Mouse (Mus musculus): ENCODE measurements around the gene Bnipl. TPM values are rescaled to one million over a fixed set of nuclear protein-coding genes. Genes with fewer than 3 reads are reported as not detected.

The Bnipl gene
- total RNA-seq, 1 experiment: 6.7 TPM

DNA sequence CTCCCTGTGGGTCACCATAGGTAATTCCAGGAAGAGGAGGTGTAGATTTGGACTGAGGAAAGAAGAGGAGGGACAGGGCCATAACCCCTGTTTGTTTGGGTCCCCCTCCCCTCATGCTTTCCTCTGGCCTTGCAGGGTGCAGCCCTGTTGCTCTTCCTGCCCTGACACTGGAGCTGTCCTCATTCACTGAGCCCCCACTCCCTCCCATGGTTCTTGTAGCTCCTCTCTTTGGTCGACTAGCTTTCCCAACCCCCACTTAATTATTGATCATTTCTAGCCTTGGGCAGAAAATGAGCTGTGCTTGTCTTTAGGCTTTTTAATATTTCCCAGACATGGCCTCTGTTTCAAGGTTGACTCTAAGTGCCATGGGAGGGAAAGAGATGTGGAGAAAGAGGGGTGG, 33.1 kb upstream of the Bnipl start:
- Histone ChIP-seq H3K9ac (ENCODE audit: insufficient read depth, low read depth, low read length, poor library complexity, severe bottlenecking) (no peak overlapping the region; the same call in 1 of the 2 replicates), H3K9me3 (ENCODE audit: control insufficient read depth, insufficient read depth, low read depth, low read length) (no peaks in the 10 kb centered on the region), H3K4me3 (ENCODE audit: insufficient read depth in 1 of 2, low read depth in 1 of 2, low read length in 2 of 2, poor library complexity in 1 of 2, severe bottlenecking in 1 of 2) (peak overlapping the region; percentile 82 to 94), H3K27ac (ENCODE audit: insufficient read depth, low read depth, low read length, poor library complexity, severe bottlenecking) (no peak overlapping the region), H3K36me3 (ENCODE audit: control insufficient read depth, insufficient read depth, low read length, poor library complexity, severe bottlenecking) (peaks cover 10% of the 10 kb centered on the region), H3K4me1 (ENCODE audit: control insufficient read depth in 2 of 2, insufficient read depth in 2 of 2, low read length in 2 of 2, poor library complexity in 1 of 2) (peaks cover 2 to 7% of the 10 kb centered on the region in 2 experiments; a peak in 3 of 4 replicates)
- in situ Hi-C loops (cut with MboI; ENCODE audit: low sequenced_read_pairs in 2 of 2, unreplicated experiment in 2 of 2): no loop called here
- TF ChIP-seq MAFK (IDR thresholded peaks at IDR 0.05; ENCODE audit: insufficient read depth, low read depth, low read length) (no peak), HCFC1 (IDR thresholded peaks at IDR 0.05; ENCODE audit: borderline replicate concordance, insufficient read depth, low read length) (no peak), CHD2 (IDR thresholded peaks at IDR 0.05; ENCODE audit: low read depth, low read length) (no peak), ZC3H11A (IDR thresholded peaks at IDR 0.05; ENCODE audit: borderline replicate concordance, low read depth, low read length) (no peak), ZNF384 (IDR thresholded peaks at IDR 0.05; ENCODE audit: low read depth, low read length) (no peak)
- no peak for DNase-seq (ENCODE audit: low read depth, low spot score)

DNA sequence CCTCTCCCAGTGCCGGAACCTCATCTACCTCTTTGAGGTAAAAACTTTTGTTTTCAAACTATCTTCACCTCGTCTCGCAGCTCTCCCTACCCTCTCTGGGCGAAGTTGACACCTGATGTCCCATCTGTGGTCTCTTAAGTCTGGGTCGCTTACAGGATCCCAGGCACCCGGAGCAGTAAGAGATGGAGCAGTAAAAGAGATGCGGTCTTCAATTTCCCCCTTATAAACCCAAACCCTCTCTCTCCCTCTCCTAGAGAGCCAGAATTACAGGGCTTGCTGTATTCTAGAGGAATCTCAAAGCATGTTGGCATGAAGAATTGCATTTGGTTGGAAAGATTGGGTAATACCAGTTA, 32.6 kb upstream of the Bnipl start:
- peaks cover 2 to 9% of the 10 kb centered on the region in 2 experiments; a peak in 3 of 4 replicates for H3K4me1 ChIP-seq (ENCODE audit: control insufficient read depth in 2 of 2, insufficient read depth in 2 of 2, low read length in 2 of 2, poor library complexity in 1 of 2)
- TF ChIP-seq HCFC1 (IDR thresholded peaks at IDR 0.05; ENCODE audit: borderline replicate concordance, insufficient read depth, low read length): no peak
- no peak for TF ChIP-seq CHD2 (IDR thresholded peaks at IDR 0.05; ENCODE audit: low read depth, low read length)
- TF ChIP-seq MAFK (IDR thresholded peaks at IDR 0.05; ENCODE audit: insufficient read depth, low read depth, low read length): no peak
- TF ChIP-seq ZC3H11A (IDR thresholded peaks at IDR 0.05; ENCODE audit: borderline replicate concordance, low read depth, low read length): no peak
- no peak for TF ChIP-seq ZNF384 (IDR thresholded peaks at IDR 0.05; ENCODE audit: low read depth, low read length)
- DNase-seq (ENCODE audit: low read depth, low spot score): no peak
- no peaks in the 10 kb centered on the region for H3K9me3 ChIP-seq (ENCODE audit: control insufficient read depth, insufficient read depth, low read depth, low read length)
- peak overlapping the region; percentile 82 to 94 for H3K4me3 ChIP-seq (ENCODE audit: insufficient read depth in 1 of 2, low read depth in 1 of 2, low read length in 2 of 2, poor library complexity in 1 of 2, severe bottlenecking in 1 of 2)
- in situ Hi-C loops (cut with MboI; ENCODE audit: low sequenced_read_pairs in 2 of 2, unreplicated experiment in 2 of 2): no loop called here
- H3K9ac ChIP-seq (ENCODE audit: insufficient read depth, low read depth, low read length, poor library complexity, severe bottlenecking): peak overlapping the region; percentile 77
- H3K27ac ChIP-seq (ENCODE audit: insufficient read depth, low read depth, low read length, poor library complexity, severe bottlenecking): peak overlapping the region; percentile 70; the same call in 1 of the 2 replicates
- H3K36me3 ChIP-seq (ENCODE audit: control insufficient read depth, insufficient read depth, low read length, poor library complexity, severe bottlenecking): peaks cover 7% of the 10 kb centered on the region

DNA sequence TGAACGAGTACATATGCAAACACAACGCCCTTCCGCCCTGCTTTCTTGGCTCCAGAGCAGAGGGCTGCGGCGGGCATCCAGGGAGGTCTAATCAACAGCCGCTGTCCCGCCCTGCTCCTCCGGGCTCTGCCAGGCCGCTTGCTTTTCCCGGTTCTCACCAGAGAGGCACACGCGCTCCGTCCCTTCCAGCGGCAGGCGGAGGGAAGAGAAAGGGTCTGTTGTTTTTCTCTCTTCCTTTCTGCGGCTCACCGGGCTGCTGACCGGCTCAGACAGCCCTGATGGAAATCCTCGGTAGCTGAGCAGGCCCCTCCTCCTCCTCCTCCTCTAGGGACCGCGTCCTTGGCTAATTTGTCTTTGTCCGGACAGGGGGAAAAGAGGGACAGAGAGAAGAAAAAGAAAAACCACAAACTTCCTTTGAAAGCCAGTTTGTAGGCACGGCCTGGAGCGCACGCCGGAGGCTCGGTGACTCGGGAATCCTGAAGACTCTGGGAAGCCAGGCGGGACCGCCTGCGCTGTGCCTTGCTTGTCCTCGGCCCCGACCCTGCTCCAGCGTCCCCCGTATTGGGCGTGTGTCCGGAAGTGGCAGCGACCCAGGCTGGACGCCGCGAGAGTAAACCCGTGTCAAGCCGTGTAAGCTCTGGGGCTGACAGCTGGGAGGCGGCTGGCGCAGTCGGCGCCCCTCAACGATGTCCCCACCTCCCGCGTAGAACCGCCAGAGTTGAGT, 32.0 kb upstream of the Bnipl start:
- Histone ChIP-seq H3K4me1 (ENCODE audit: control insufficient read depth in 2 of 2, insufficient read depth in 2 of 2, low read length in 2 of 2, poor library complexity in 1 of 2) (peaks cover 2 to 9% of the 10 kb centered on the region in 2 experiments; a peak in 3 of 4 replicates), H3K36me3 (ENCODE audit: control insufficient read depth, insufficient read depth, low read length, poor library complexity, severe bottlenecking) (peaks cover 4% of the 10 kb centered on the region), H3K27ac (ENCODE audit: insufficient read depth, low read depth, low read length, poor library complexity, severe bottlenecking) (peak overlapping the region; percentile 70), H3K4me3 (ENCODE audit: insufficient read depth in 1 of 2, low read depth in 1 of 2, low read length in 2 of 2, poor library complexity in 1 of 2, severe bottlenecking in 1 of 2) (peak overlapping the region; percentile 82 to 94), H3K9me3 (ENCODE audit: control insufficient read depth, insufficient read depth, low read depth, low read length) (no peaks in the 10 kb centered on the region), H3K9ac (ENCODE audit: insufficient read depth, low read depth, low read length, poor library complexity, severe bottlenecking) (peak overlapping the region; percentile 77)
- DNase-seq (ENCODE audit: low read depth, low spot score): peak; percentile 71
- TF ChIP-seq CHD2 (IDR thresholded peaks at IDR 0.05; ENCODE audit: low read depth, low read length): no peak
- TF ChIP-seq HCFC1 (IDR thresholded peaks at IDR 0.05; ENCODE audit: borderline replicate concordance, insufficient read depth, low read length): peak; percentile 50; the same call in 1 of the 2 replicates
- in situ Hi-C loops (cut with MboI; ENCODE audit: low sequenced_read_pairs in 2 of 2, unreplicated experiment in 2 of 2): no loop called here

DNA sequence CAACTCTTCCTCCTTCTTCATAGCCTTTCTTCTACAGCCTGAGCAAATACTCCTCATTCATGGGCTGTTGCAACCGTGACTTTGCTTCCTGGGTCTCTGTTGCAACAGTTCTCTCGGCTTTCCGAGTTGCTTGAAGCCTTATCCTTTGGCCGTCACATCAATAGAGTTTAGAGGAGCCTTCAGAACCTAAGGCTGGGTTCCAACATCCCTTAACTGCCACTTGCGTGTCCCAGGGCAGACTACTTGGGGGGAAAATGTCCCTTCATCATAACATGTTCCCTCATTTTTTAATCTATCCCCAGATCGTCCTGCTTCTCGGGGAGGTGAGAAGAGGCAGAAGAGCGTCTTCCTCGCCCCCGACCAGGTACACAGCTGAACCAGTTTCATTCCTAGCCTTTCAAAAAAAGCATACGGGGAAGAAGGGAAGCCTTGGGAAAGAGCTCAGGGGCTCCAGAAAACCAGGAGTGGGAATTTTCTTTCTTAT, 31.4 kb upstream of the Bnipl start:
- Histone ChIP-seq H3K9ac (ENCODE audit: insufficient read depth, low read depth, low read length, poor library complexity, severe bottlenecking) (peak overlapping the region; percentile 77), H3K27ac (ENCODE audit: insufficient read depth, low read depth, low read length, poor library complexity, severe bottlenecking) (peak overlapping the region; percentile 70; the same call in 1 of the 2 replicates), H3K4me3 (ENCODE audit: insufficient read depth in 1 of 2, low read depth in 1 of 2, low read length in 2 of 2, poor library complexity in 1 of 2, severe bottlenecking in 1 of 2) (peak overlapping the region; percentile 82 to 94), H3K9me3 (ENCODE audit: control insufficient read depth, insufficient read depth, low read depth, low read length) (no peaks in the 10 kb centered on the region), H3K4me1 (ENCODE audit: control insufficient read depth in 2 of 2, insufficient read depth in 2 of 2, low read length in 2 of 2, poor library complexity in 1 of 2) (peaks cover 2 to 9% of the 10 kb centered on the region in 2 experiments; a peak in 3 of 4 replicates), H3K36me3 (ENCODE audit: control insufficient read depth, insufficient read depth, low read length, poor library complexity, severe bottlenecking) (no peaks in the 10 kb centered on the region)
- DNase-seq (ENCODE audit: low read depth, low spot score): no peak
- no peak for TF ChIP-seq ZNF384 (IDR thresholded peaks at IDR 0.05; ENCODE audit: low read depth, low read length)
- TF ChIP-seq CHD2 (IDR thresholded peaks at IDR 0.05; ENCODE audit: low read depth, low read length): no peak
- no peak for TF ChIP-seq ZC3H11A (IDR thresholded peaks at IDR 0.05; ENCODE audit: borderline replicate concordance, low read depth, low read length)
- TF ChIP-seq HCFC1 (IDR thresholded peaks at IDR 0.05; ENCODE audit: borderline replicate concordance, insufficient read depth, low read length): no peak
- no peak for TF ChIP-seq MAFK (IDR thresholded peaks at IDR 0.05; ENCODE audit: insufficient read depth, low read depth, low read length)
- in situ Hi-C loops (cut with MboI; ENCODE audit: low sequenced_read_pairs in 2 of 2, unreplicated experiment in 2 of 2): no loop called here

Data from ES-E14 (cell line).